Mouse (Mus musculus) frontal cortex, postnatal 25 days (tissue): ENCODE results near the gene Gm16451.
"Not testable (repeated sequence)": the region's sequence is repeated elsewhere in the genome, so short reads cannot be mapped to it uniquely, and the experiment has no call there.

Source experiments
- DNase-seq, 2 experiments: peaks; one replicate each; pipeline ENCODE4 v3.0.0; 2022; ENCODE audit warnings: low spot score in 2 of 2

Gene Gm16451

DNA sequence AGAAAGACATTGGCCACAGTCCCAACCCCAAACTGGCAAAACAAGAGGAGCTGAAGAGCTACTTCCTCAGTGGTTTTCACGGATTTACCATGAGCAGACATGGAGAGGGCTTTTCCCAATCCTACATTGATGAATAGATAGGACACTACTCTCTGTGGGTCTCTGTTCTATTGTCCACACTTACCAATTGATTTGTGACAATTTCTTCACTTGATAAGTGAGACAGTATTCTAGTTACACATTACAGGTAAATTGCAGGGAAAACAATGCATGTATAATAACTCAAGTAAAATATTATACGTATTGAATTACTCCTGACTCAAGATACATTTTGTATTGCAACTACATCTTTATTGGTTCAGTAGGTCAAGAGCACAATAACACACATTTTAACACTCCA is at the start of gene Gm16451:
TSS of gene Gm16451 (minus strand) at position 101 of the 400 bp plus-strand sequence.
- not testable (repeated sequence) for DNase-seq

GRCm38 (mm10) chr7:22163935-22164334 is 45.9 kb upstream of the Gm16451 start, which contains the start of gene Vmn1r142:
TSS of gene Vmn1r142 (minus strand) at chr7:22164035.
- not testable (repeated sequence) for DNase-seq

- not testable (repeated sequence) for DNase-seq
These were observed 16.6 kb upstream of the Gm16451 start, which contains the start of gene Gm10666 for GRCm38 (mm10) chr7:22134641-22135040. TSS of gene Gm10666 (minus strand) at chr7:22134741.

- not testable (repeated sequence) for DNase-seq
These were observed 49.3 kb downstream of the Gm16451 start, which contains the start of gene Vmn1r139 for GRCm38 (mm10) chr7:22068757-22069156. TSS of gene Vmn1r139 (plus strand) at chr7:22069057.
